Mouse (Mus musculus) ES-Bruce4 (cell line): ENCODE data around the gene Cpeb4. TPM values are rescaled to one million over a fixed set of nuclear protein-coding genes. Genes with fewer than 3 reads are reported as not detected.

ENCODE experiments used
- H3K27ac ChIP-seq: 2 replicates; pipeline ENCODE4 v1.5.1; 2012; ENCODE audit warnings: low read length, inconsistent platforms; ENCODE audit not compliant: insufficient read depth
- H3K27me3 ChIP-seq: 2 replicates; pipeline ENCODE4 v1.6.1; 2012; ENCODE audit warnings: mild to moderate bottlenecking, low read length, inconsistent platforms; ENCODE audit not compliant: control insufficient read depth, poor library complexity, insufficient read depth, severe bottlenecking
- H3K36me3 ChIP-seq: 2 replicates; pipeline ENCODE4 v1.6.1; 2012; ENCODE audit warnings: inconsistent platforms, mild to moderate bottlenecking, low read length, moderate library complexity; ENCODE audit not compliant: control insufficient read depth, poor library complexity, insufficient read depth, severe bottlenecking
- H3K4me1 ChIP-seq: one replicate; pipeline ENCODE4 v1.8.1; 2011; ENCODE audit warnings: low read length; ENCODE audit not compliant: control insufficient read depth, insufficient read depth
- H3K4me3 ChIP-seq: 2 replicates; pipeline ENCODE4 v1.5.1; 2011; ENCODE audit warnings: low read depth, mild to moderate bottlenecking, low read length
- H3K9ac ChIP-seq: 2 replicates; pipeline ENCODE4 v1.6.1; 2012; ENCODE audit warnings: low read depth, mild to moderate bottlenecking, inconsistent platforms; ENCODE audit not compliant: poor library complexity, severe bottlenecking
- H3K9me3 ChIP-seq: replicated peaks from 2 replicates; pipeline ENCODE4 v1.6.1; 2012; ENCODE audit warnings: mild to moderate bottlenecking, low read length, inconsistent platforms; ENCODE audit not compliant: control insufficient read depth, poor library complexity, insufficient read depth, severe bottlenecking
- CTCF ChIP-seq: IDR thresholded peaks from one replicate; pipeline ENCODE4 v1.8.1; 2011; ENCODE audit warnings: low read depth, low read length
- EP300 ChIP-seq: IDR thresholded peaks from 2 replicates; pipeline ENCODE4 v1.6.1; 2011; ENCODE audit warnings: low read depth, low read length; ENCODE audit not compliant: insufficient read depth
- POLR2A ChIP-seq: IDR thresholded peaks from one replicate; pipeline ENCODE4 v1.8.1; 2011; ENCODE audit warnings: low read length; ENCODE audit not compliant: insufficient read depth
- polyA plus RNA-seq: library from polyadenylated mRNA; stranded (reverse); fragments of >200 nt; gene quantifications from 2 replicates; pipeline ENCODE4 v1.2.4, GENCODE M21; 2011; ENCODE audit warnings: low read depth; ENCODE audit not compliant: missing spikeins, insufficient read depth, insufficient read length

Cpeb4 gene
- 12.0 and 12.8 TPM in 2 replicates for polyA plus RNA-seq

DNA sequence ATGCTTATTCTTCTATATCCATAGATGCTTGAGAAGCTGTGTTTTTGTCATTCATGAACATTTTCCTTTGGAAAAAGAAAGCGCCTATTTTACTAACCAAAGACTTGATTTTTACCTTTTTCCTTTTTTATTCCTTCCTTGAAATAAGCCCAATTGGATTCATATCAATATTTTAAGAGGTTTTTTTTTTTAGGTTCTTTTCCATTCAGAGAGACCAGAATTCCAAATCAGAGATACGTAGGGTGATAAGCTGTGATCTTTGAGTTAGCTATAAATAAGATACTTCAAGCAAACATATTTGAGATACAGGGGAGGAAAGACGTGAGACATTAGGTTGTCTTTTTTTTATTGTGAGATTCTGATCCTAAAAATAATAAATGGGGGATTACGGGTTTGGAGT is at the start of gene Cpeb4:
Gene Cpeb4 (plus strand): TSS at position 301 of the 400 bp plus-strand sequence.
- Histone ChIP-seq H3K9ac (peak within 1 kb of the TSS; percentile 51), H3K27ac (no peak within 1 kb of the TSS), H3K9me3 (no peaks in the 10 kb centered on the region), H3K4me3 (peak within 1 kb of the TSS; percentile 51), H3K36me3 (no peaks in the 10 kb centered on the region), H3K4me1 (no peaks in the 10 kb centered on the region), H3K27me3 (no peaks in the 10 kb centered on the region)
- no peak for TF ChIP-seq EP300
- TF ChIP-seq CTCF, result no peak
- TF ChIP-seq POLR2A, result no peak

- Histone ChIP-seq H3K36me3 (no peaks in the 10 kb centered on the region), H3K9me3 (no peaks in the 10 kb centered on the region), H3K4me1 (no peaks in the 10 kb centered on the region), H3K27ac (no peak overlapping the region), H3K9ac (no peak overlapping the region), H3K27me3 (no peaks in the 10 kb centered on the region), H3K4me3 (no peak overlapping the region)
- no peak for TF ChIP-seq EP300
- TF ChIP-seq POLR2A, result no peak
- TF ChIP-seq CTCF, result no peak
These were observed 49.5 kb upstream of the Cpeb4 start for GRCm38 (mm10) chr11:31822556-31822955.

- no peak for TF ChIP-seq CTCF
- TF ChIP-seq POLR2A, result no peak
- no peak for TF ChIP-seq EP300
- H3K9me3 ChIP-seq, result no peaks in the 10 kb centered on the region
- H3K27me3 ChIP-seq, result no peaks in the 10 kb centered on the region
- H3K9ac ChIP-seq, result no peak overlapping the region
- no peak overlapping the region for H3K27ac ChIP-seq
- H3K4me3 ChIP-seq, result no peak overlapping the region
- no peaks in the 10 kb centered on the region for H3K36me3 ChIP-seq
- H3K4me1 ChIP-seq, result no peaks in the 10 kb centered on the region
These were observed 48.5 kb upstream of the Cpeb4 start for GRCm38 (mm10) chr11:31823513-31823912.

DNA sequence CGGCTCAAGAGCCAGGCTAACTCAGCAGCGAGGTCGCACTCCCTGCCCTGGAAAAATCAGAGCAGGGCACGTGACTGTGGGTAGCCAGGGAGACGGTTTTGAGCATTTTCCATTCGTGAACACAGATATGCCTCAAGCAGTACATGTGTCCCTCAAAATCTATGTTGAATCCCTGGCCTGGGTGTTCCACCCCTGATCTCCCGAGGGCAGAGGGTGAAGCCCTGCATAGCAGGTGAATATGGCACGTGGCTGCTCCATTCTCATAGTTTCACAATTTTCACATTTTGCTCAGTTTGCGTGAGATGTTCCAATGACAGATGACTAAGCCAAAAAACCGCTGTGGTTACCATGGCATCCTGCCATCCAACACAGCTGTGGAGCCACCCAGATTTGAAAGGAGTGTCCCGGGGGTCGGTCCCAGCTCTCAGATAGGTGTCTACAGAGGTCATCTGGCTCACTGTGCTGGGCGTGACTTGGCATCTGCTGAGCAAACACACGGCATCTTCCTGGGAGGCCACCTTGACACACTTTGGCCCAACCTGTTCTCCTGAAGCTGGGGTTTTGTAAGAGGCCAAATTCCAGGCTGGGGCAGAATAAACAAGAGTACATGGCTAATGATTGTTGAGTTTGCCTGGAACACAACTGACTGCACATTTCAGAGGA is 47.4 kb upstream of the Cpeb4 start:
- Histone ChIP-seq H3K9me3 (no peaks in the 10 kb centered on the region), H3K27me3 (no peaks in the 10 kb centered on the region), H3K9ac (no peak overlapping the region), H3K27ac (no peak overlapping the region), H3K36me3 (no peaks in the 10 kb centered on the region), H3K4me1 (no peaks in the 10 kb centered on the region), H3K4me3 (no peak overlapping the region)
- TF ChIP-seq EP300 (no peak), POLR2A (no peak), CTCF (no peak)

DNA sequence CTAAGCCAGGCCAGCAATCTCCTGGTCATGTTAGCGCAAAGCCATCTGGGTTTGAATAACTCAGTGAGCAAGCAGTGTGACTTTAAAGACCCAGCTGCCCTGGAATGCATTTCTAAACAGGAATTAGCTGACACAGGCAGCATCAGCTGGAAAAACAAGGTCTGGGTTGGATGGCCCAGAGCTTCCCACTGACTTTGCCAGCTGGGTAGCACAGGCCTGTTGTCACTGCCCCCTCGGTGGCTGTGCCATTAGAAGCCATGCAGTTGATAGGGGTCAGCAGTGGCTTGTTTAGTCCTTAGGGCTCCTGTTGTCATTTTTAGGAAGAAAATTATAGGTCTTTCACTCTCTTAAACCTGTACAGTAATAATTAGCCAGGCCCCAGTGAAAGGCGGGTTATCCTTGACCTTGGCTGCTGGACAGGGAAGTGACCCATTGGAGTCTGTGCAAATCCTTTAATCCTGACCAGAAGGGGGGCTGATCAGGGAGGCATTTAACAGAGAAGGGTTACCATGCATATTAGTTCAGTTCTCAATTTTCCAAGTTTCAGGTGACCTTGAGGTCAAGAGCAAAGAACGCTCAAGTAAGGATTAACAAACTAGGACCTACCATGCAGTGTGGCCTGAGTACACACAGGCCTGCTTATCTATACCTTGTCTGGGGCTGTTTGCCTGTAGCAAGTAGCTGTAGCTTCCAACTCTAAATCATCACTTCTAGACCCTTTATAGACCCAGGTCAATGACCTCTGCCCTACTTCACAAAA is 43.8 kb upstream of the Cpeb4 start:
- no peak overlapping the region for H3K4me3 ChIP-seq
- no peak overlapping the region for H3K27ac ChIP-seq

DNA sequence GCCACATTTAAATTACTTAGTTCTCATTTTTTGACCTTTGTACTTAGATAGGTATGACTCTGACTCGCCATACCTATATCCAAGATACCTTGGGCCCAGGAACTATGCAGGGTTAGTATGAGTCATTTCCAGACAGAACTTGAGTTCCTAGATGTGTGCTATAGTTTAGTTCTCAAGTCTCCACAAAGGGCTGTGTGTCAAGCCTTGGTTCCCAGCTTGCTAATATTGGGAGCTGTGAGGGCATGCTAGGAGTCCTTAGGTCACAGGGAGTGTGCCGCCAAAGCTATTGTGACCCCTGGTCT is 43.3 kb upstream of the Cpeb4 start:
- Histone ChIP-seq H3K9ac (no peak overlapping the region), H3K27me3 (no peaks in the 10 kb centered on the region), H3K36me3 (no peaks in the 10 kb centered on the region), H3K4me1 (no peaks in the 10 kb centered on the region), H3K4me3 (no peak overlapping the region), H3K27ac (no peak overlapping the region), H3K9me3 (no peaks in the 10 kb centered on the region)
- no peak for TF ChIP-seq CTCF
- no peak for TF ChIP-seq POLR2A
- no peak for TF ChIP-seq EP300

More for the DNA sequence above, 43.8 kb upstream of the Cpeb4 start:
- Histone ChIP-seq H3K9me3 (no peaks in the 10 kb centered on the region), H3K36me3 (no peaks in the 10 kb centered on the region), H3K9ac (no peak overlapping the region), H3K4me1 (no peaks in the 10 kb centered on the region), H3K27me3 (no peaks in the 10 kb centered on the region)
- TF ChIP-seq EP300 (no peak), CTCF (no peak), POLR2A (no peak)
